Mouse (Mus musculus) cerebellum, postnatal 36 days (tissue): ENCODE measurements around the gene Isyna1.
A peak's percentile ranks its signal among the peaks of the same experiment; 100 is the strongest.

ENCODE experiments used
- DNase-seq, 2 experiments: peaks; one replicate each; pipeline ENCODE4 v3.0.0; 2021 to 2022; ENCODE audit warnings: mixed read lengths in 2 of 2

Isyna1 gene

GRCm38 (mm10) chr8:70605871-70606779, 12.0 kb downstream of the Isyna1 start:
- DNase-seq = no peak

GRCm38 (mm10) chr8:70606780-70607602, 12.8 kb downstream of the Isyna1 start:
- DNase-seq = no peak

GRCm38 (mm10) chr8:70607603-70607897, 13.4 kb downstream of the Isyna1 start:
- peak in 1 of 2 experiments; percentile 13 for DNase-seq

- peak; percentile 45 to 64 for DNase-seq
These were observed 13.9 kb downstream of the Isyna1 start for GRCm38 (mm10) chr8:70607898-70608748.

- peak in 1 of 2 experiments; percentile 10 for DNase-seq
These were observed 14.7 kb downstream of the Isyna1 start, which contains the start of gene Ssbp4 for GRCm38 (mm10) chr8:70608749-70609367. TSS of gene Ssbp4 (minus strand) at chr8:70608872.

- DNase-seq = peak in 1 of 2 experiments; percentile 16
These were observed 15.2 kb downstream of the Isyna1 start for GRCm38 (mm10) chr8:70609368-70609848.

- DNase-seq = peak in 1 of 2 experiments; percentile 19
These were observed 15.9 kb downstream of the Isyna1 start for GRCm38 (mm10) chr8:70609849-70610795.

- DNase-seq = peak; percentile 74 to 81
These were observed 16.9 kb downstream of the Isyna1 start for GRCm38 (mm10) chr8:70610796-70611771.

- peak; percentile 87 to 91 for DNase-seq
These were observed 17.7 kb downstream of the Isyna1 start for GRCm38 (mm10) chr8:70611849-70612248.

GRCm38 (mm10) chr8:70613763-70614162, 19.6 kb downstream of the Isyna1 start:
- no peak for DNase-seq

- DNase-seq = no peak
These were observed 20.3 kb downstream of the Isyna1 start for GRCm38 (mm10) chr8:70614469-70614868.

GRCm38 (mm10) chr8:70615281-70615680, 21.1 kb downstream of the Isyna1 start:
- no peak for DNase-seq

- no peak for DNase-seq
These were observed 21.7 kb downstream of the Isyna1 start, which contains the start of gene Lrrc25 for GRCm38 (mm10) chr8:70615894-70616293. TSS of gene Lrrc25 (plus strand) at chr8:70616155.

- DNase-seq = no peak
These were observed 22.5 kb downstream of the Isyna1 start for GRCm38 (mm10) chr8:70616645-70617044.

- no peak for DNase-seq
These were observed 23.8 kb downstream of the Isyna1 start for GRCm38 (mm10) chr8:70617985-70618384.

- DNase-seq = no peak
These were observed 24.7 kb downstream of the Isyna1 start for GRCm38 (mm10) chr8:70618888-70619334.

- no peak for DNase-seq
These were observed 28.0 kb downstream of the Isyna1 start for GRCm38 (mm10) chr8:70622220-70622619.

- DNase-seq = peak; percentile 38 to 42
These were observed 30.9 kb downstream of the Isyna1 start for GRCm38 (mm10) chr8:70625104-70625503.

- DNase-seq = no peak
These were observed 32.9 kb downstream of the Isyna1 start for GRCm38 (mm10) chr8:70627041-70627440.
